Mouse (Mus musculus) CD4-positive, CD25-positive, alpha-beta regulatory T cell (primary cell): ENCODE results near the gene Gm4307. TPM values are rescaled to one million over a fixed set of nuclear protein-coding genes. Genes with fewer than 3 reads are reported as not detected.

Experiments used
- polyA plus RNA-seq: library from polyadenylated mRNA; unstranded; fragments of 100-300 nt; shearing (Covaris generic); gene quantifications from one replicate; pipeline ENCODE4 v1.2.1, GENCODE M21; 2017

Gene Gm4307
- polyA plus RNA-seq: not detected

DNA sequence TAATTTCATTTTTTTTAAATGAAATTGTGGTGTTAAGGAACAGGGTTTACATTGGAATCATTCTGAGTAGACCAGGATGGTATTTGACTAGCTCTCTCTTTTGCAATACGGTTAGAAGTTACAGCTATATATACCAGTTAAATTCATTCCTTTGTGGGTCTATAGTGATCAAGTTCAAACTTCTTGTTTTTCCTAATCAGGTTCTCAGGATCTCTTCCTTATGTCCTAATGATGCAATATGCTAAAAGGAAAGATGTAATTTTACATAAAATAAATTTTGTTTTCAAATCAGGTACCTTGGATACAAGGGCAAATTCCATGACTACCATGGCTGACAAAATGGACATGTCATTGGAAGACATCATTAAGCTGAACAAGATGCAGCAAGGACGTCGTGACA is at the start of gene Gm4307:
Gene Gm4307, plus strand, starts transcription at position 301 of the 400 bp plus-strand sequence.

DNA sequence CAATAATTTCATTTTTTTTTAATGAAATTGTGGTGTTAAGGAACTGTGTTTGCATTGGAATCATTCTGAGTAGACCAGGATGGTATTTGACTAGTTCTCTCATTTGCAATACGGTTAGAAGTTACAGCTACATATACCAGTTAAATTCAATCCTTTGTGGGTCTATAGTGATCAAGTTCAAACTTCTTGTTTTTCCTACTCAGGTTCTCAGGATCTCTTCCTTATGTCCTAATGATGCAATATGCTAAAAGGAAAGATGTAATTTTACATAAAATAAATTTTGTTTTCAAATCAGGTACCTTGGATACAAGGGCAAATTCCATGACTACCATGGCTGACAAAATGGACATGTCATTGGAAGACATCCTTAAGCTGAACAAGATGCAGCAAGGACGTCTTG is 25.8 kb upstream of the Gm4307 start, which contains the start of gene Gm4301:
Gene Gm4301, plus strand, starts transcription at position 301 of the 400 bp plus-strand sequence.

DNA sequence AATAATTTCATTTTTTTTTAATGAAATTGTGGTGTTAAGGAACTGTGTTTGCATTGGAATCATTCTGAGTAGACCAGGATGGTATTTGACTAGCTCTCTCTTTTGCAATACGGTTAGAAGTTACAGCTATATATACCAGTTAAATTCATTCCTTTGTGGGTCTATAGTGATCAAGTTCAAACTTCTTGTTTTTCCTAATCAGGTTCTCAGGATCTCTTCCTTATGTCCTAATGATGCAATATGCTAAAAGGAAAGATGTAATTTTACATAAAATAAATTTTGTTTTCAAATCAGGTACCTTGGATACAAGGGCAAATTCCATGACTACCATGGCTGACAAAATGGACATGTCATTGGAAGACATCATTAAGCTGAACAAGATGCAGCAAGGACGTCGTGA is 20.6 kb upstream of the Gm4307 start, which contains the start of gene Gm4302:
Gene Gm4302, plus strand, starts transcription at position 301 of the 400 bp plus-strand sequence.

DNA sequence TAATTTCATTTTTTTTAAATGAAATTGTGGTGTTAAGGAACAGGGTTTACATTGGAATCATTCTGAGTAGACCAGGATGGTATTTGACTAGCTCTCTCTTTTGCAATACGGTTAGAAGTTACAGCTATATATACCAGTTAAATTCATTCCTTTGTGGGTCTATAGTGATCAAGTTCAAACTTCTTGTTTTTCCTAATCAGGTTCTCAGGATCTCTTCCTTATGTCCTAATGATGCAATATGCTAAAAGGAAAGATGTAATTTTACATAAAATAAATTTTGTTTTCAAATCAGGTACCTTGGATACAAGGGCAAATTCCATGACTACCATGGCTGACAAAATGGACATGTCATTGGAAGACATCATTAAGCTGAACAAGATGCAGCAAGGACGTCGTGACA is 15.5 kb upstream of the Gm4307 start, which contains the start of gene Gm4303:
Gene Gm4303, plus strand, starts transcription at position 301 of the 400 bp plus-strand sequence.

DNA sequence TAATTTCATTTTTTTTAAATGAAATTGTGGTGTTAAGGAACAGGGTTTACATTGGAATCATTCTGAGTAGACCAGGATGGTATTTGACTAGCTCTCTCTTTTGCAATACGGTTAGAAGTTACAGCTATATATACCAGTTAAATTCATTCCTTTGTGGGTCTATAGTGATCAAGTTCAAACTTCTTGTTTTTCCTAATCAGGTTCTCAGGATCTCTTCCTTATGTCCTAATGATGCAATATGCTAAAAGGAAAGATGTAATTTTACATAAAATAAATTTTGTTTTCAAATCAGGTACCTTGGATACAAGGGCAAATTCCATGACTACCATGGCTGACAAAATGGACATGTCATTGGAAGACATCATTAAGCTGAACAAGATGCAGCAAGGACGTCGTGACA is 10.3 kb upstream of the Gm4307 start, which contains the start of gene Gm4305:
Gene Gm4305, plus strand, starts transcription at position 301 of the 400 bp plus-strand sequence.

DNA sequence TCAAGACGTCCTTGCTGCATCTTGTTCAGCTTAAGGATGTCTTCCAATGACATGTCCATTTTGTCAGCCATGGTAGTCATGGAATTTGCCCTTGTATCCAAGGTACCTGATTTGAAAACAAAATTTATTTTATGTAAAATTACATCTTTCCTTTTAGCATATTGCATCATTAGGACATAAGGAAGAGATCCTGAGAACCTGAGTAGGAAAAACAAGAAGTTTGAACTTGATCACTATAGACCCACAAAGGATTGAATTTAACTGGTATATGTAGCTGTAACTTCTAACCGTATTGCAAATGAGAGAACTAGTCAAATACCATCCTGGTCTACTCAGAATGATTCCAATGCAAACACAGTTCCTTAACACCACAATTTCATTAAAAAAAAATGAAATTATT is 21.3 kb downstream of the Gm4307 start, which contains the start of gene Gm4312:
Gene Gm4312, minus strand, starts transcription at position 101 of the 400 bp plus-strand sequence.

Other genes with a start within 250 kb of the Gm4307 start
- not detected for gene Gm4301, start 25.7 kb upstream of the Gm4307 start, polyA plus RNA-seq
- not detected for gene Gm4302, start 20.5 kb upstream of the Gm4307 start, polyA plus RNA-seq
- gene Gm4303, start 15.4 kb upstream of the Gm4307 start, polyA plus RNA-seq: not detected
- gene Gm4305, start 10.2 kb upstream of the Gm4307 start, polyA plus RNA-seq: not detected
- not detected for gene Gm4312, start 21.2 kb downstream of the Gm4307 start, polyA plus RNA-seq
- gene Tmtc3, start 126.0 kb downstream of the Gm4307 start, polyA plus RNA-seq: 3.2 TPM
- gene Cep290, start 126.2 kb downstream of the Gm4307 start, polyA plus RNA-seq: 1.6 TPM
- 8.1 TPM for gene 4930430F08Rik, start 229.1 kb downstream of the Gm4307 start, polyA plus RNA-seq
- gene 1700017N19Rik, start 229.1 kb downstream of the Gm4307 start, polyA plus RNA-seq: not detected